Mouse (Mus musculus) cerebellum, adult (tissue): Measurements from ENCODE around the gene Myoz1.
"Not testable (repeated sequence)": the region's sequence is repeated elsewhere in the genome, so short reads cannot be mapped to it uniquely, and the experiment has no call there.

Experiments used
- ATAC-seq: cut with Nextera tagmentation; 2 replicates; pipeline ENCODE4 v1.9.2; 2017; ENCODE audit warnings: mild to moderate bottlenecking, moderate library complexity, mixed read lengths; ENCODE audit not compliant: insufficient number of reproducible peaks, low FRiP score, low TSS enrichment

Gene Myoz1

GRCm38 (mm10) chr14:20640644-20641437 is 15.5 kb downstream of the Myoz1 start, which contains the start of gene Usp54:
Usp54 (minus strand) TSS chr14:20641063.
- peak; percentile 98 for ATAC-seq

GRCm38 (mm10) chr14:20639918-20640619 is 16.3 kb downstream of the Myoz1 start:
- ATAC-seq = 0 out of 2 replicates have a peak, but pooled peaks have one; percentile 26

- no peak for ATAC-seq
Observed at GRCm38 (mm10) chr14:20638702-20639101, 17.6 kb downstream of the Myoz1 start.

- ATAC-seq = no peak
Observed at GRCm38 (mm10) chr14:20637818-20638574, 18.3 kb downstream of the Myoz1 start.

- ATAC-seq = not testable (repeated sequence)
Observed at GRCm38 (mm10) chr14:20636968-20637367, 19.4 kb downstream of the Myoz1 start.

- ATAC-seq = no peak
Observed at GRCm38 (mm10) chr14:20635546-20635945, 20.8 kb downstream of the Myoz1 start.

- ATAC-seq = no peak
Observed at GRCm38 (mm10) chr14:20631253-20631652, 25.1 kb downstream of the Myoz1 start.

GRCm38 (mm10) chr14:20626971-20627370 is 29.4 kb downstream of the Myoz1 start:
- no peak for ATAC-seq

GRCm38 (mm10) chr14:20626447-20626846 is 29.9 kb downstream of the Myoz1 start:
- ATAC-seq = no peak

GRCm38 (mm10) chr14:20622907-20623306 is 33.4 kb downstream of the Myoz1 start:
- ATAC-seq = no peak

- no peak for ATAC-seq
Observed at GRCm38 (mm10) chr14:20622412-20622811, 33.9 kb downstream of the Myoz1 start.

GRCm38 (mm10) chr14:20621903-20622302 is 34.4 kb downstream of the Myoz1 start:
- no peak for ATAC-seq

- ATAC-seq = no peak
Observed at GRCm38 (mm10) chr14:20619131-20619530, 37.2 kb downstream of the Myoz1 start.

- ATAC-seq = no peak
Observed at GRCm38 (mm10) chr14:20618211-20618610, 38.1 kb downstream of the Myoz1 start.

- no peak for ATAC-seq
Observed at GRCm38 (mm10) chr14:20616421-20616820, 39.9 kb downstream of the Myoz1 start.

- no peak for ATAC-seq
Observed at GRCm38 (mm10) chr14:20615075-20615474, 41.3 kb downstream of the Myoz1 start.

GRCm38 (mm10) chr14:20612820-20613219 is 43.5 kb downstream of the Myoz1 start:
- no peak for ATAC-seq

GRCm38 (mm10) chr14:20610146-20610545 is 46.2 kb downstream of the Myoz1 start:
- no peak for ATAC-seq

- no peak for ATAC-seq
Observed at GRCm38 (mm10) chr14:20609519-20609918, 46.8 kb downstream of the Myoz1 start.

- no peak for ATAC-seq
Observed at GRCm38 (mm10) chr14:20607396-20608126, 48.8 kb downstream of the Myoz1 start.
